Mouse (Mus musculus) MEL (cell line): ENCODE measurements around the gene Olfr420. TPM values are rescaled to one million over a fixed set of nuclear protein-coding genes. Genes with fewer than 3 reads are reported as not detected.

Source experiments
- DNase-seq: peaks from one replicate; pipeline ENCODE4 v3.0.0; 2011; ENCODE audit warnings: low read depth, low spot score
- H3K27ac ChIP-seq: 2 replicates; pipeline ENCODE4 v1.5.1; 2012; ENCODE audit warnings: low read depth, mild to moderate bottlenecking, control low read depth, low read length, moderate library complexity; ENCODE audit not compliant: control insufficient read depth
- H3K27me3 ChIP-seq, 2 experiments: fragments of 150-350 bp in 1 of 2; sonication (generic) in 1 of 2; 2 replicates each; pipeline ENCODE4 v1.6.1; 2012; ENCODE audit warnings: low read length in 2 of 2, mild to moderate bottlenecking in 2 of 2, improper control_type of control experiment in 1 of 2, moderate library complexity in 1 of 2; ENCODE audit not compliant: insufficient read depth in 2 of 2, control insufficient read depth in 1 of 2
- H3K36me3 ChIP-seq, 2 experiments: 2 replicates each; pipeline ENCODE4 v1.6.1; 2012 to 2014; ENCODE audit warnings: low read length in 2 of 2, improper control_type of control experiment in 1 of 2, inconsistent platforms in 1 of 2, mild to moderate bottlenecking in 1 of 2; ENCODE audit not compliant: insufficient read depth in 2 of 2, control insufficient read depth in 1 of 2
- H3K4me1 ChIP-seq, 2 experiments: fragments of 150-350 bp in 1 of 2; sonication (generic) in 1 of 2; 2 replicates each; pipeline ENCODE4 v1.6.1; 2012; ENCODE audit warnings: low read length in 2 of 2, improper control_type of control experiment in 1 of 2, mild to moderate bottlenecking in 1 of 2; ENCODE audit not compliant: insufficient read depth in 2 of 2, control insufficient read depth in 1 of 2
- H3K4me3 ChIP-seq, 2 experiments: fragments of 150-350 bp in 1 of 2; sonication (generic) in 1 of 2; 2 replicates each; pipeline ENCODE4 v1.5.1; 2012; ENCODE audit warnings: low read depth in 2 of 2, low read length in 2 of 2, mild to moderate bottlenecking in 2 of 2, moderate library complexity in 2 of 2, control low read depth in 1 of 2, improper control_type of control experiment in 1 of 2; ENCODE audit not compliant: control insufficient read depth in 1 of 2, insufficient read depth in 1 of 2
- H3K79me2 ChIP-seq: 2 replicates; pipeline ENCODE4 v1.6.1; 2012; ENCODE audit warnings: mild to moderate bottlenecking, low read length, moderate library complexity; ENCODE audit not compliant: control insufficient read depth, poor library complexity, insufficient read depth
- H3K9ac ChIP-seq: 2 replicates; pipeline ENCODE4 v1.6.1; 2012; ENCODE audit warnings: low read depth, mild to moderate bottlenecking, control low read depth, low read length, moderate library complexity; ENCODE audit not compliant: control insufficient read depth, poor library complexity, severe bottlenecking
- H3K9me3 ChIP-seq: fragments of 150-350 bp; sonication (generic); replicated peaks from 2 replicates; pipeline ENCODE4 v1.6.1; 2012; ENCODE audit warnings: mild to moderate bottlenecking, low read length, improper control_type of control experiment, moderate library complexity; ENCODE audit not compliant: insufficient read depth
- CTCF ChIP-seq, 3 experiments: IDR thresholded peaks in 2 of 3; conservative IDR thresholded peaks in 1 of 3; 2 replicates each; pipeline ENCODE4 v1.5.1; 2011 to 2012; ENCODE audit warnings: low read length in 3 of 3, low read depth in 2 of 3, mild to moderate bottlenecking in 2 of 3, improper control_type of control experiment in 1 of 3, inconsistent platforms in 1 of 3, mixed read lengths in 1 of 3, moderate library complexity in 1 of 3; ENCODE audit not compliant: control insufficient read depth in 1 of 3, insufficient read depth in 1 of 3, poor library complexity in 1 of 3, severe bottlenecking in 1 of 3
- EP300 ChIP-seq, 2 experiments: IDR thresholded peaks; 2 replicates each; pipeline ENCODE4 v1.6.1; 2011; ENCODE audit warnings: improper control_type of control experiment in 2 of 2, low read length in 2 of 2, low read depth in 1 of 2, mild to moderate bottlenecking in 1 of 2
- ETS1 ChIP-seq: IDR thresholded peaks from 2 replicates; pipeline ENCODE4 v1.6.1; 2012; ENCODE audit warnings: low read depth, mild to moderate bottlenecking, inconsistent platforms, low read length, improper control_type of control experiment, moderate library complexity
- GABPA ChIP-seq: IDR thresholded peaks from 2 replicates; pipeline ENCODE4 v1.6.1; 2012; ENCODE audit warnings: low read depth, mild to moderate bottlenecking, inconsistent platforms, low read length, improper control_type of control experiment, moderate library complexity
- GATA1 ChIP-seq: IDR thresholded peaks from 2 replicates; pipeline ENCODE4 v1.6.1; 2011; ENCODE audit warnings: low read depth, low read length, improper control_type of control experiment
- MAZ ChIP-seq: IDR thresholded peaks from 2 replicates; pipeline ENCODE4 v1.6.1; 2012; ENCODE audit warnings: low read depth, mild to moderate bottlenecking, inconsistent platforms, low read length, improper control_type of control experiment
- MXI1 ChIP-seq: IDR thresholded peaks from 2 replicates; pipeline ENCODE4 v1.6.1; 2011; ENCODE audit warnings: mild to moderate bottlenecking, low read depth, low read length, improper control_type of control experiment
- MYC ChIP-seq: IDR thresholded peaks from 2 replicates; pipeline ENCODE4 v1.6.1; 2011; ENCODE audit warnings: low read depth, mild to moderate bottlenecking, low read length, improper control_type of control experiment, moderate library complexity
- POLR2A ChIP-seq, 2 experiments: IDR thresholded peaks; 2 replicates each; pipeline ENCODE4 v1.6.1; 2011 to 2012; ENCODE audit warnings: low read length in 2 of 2, mild to moderate bottlenecking in 2 of 2, control low read depth in 1 of 2, improper control_type of control experiment in 1 of 2, low read depth in 1 of 2, moderate library complexity in 1 of 2; ENCODE audit not compliant: control insufficient read depth in 1 of 2, insufficient read depth in 1 of 2, poor library complexity in 1 of 2
- POLR2AphosphoS2 ChIP-seq: IDR thresholded peaks from 2 replicates; pipeline ENCODE4 v1.6.1; 2011; ENCODE audit warnings: low read length, improper control_type of control experiment
- POLR2AphosphoS5 ChIP-seq: IDR thresholded peaks from 2 replicates; pipeline ENCODE4 v1.6.1; 2012; ENCODE audit warnings: low read depth, borderline replicate concordance, mild to moderate bottlenecking, inconsistent platforms, low read length, moderate library complexity, mixed read lengths
- RCOR1 ChIP-seq: IDR thresholded peaks from 2 replicates; pipeline ENCODE4 v1.6.1; 2012; ENCODE audit warnings: low read depth, mild to moderate bottlenecking, inconsistent platforms, low read length, improper control_type of control experiment
- SIN3A ChIP-seq: IDR thresholded peaks from 2 replicates; pipeline ENCODE4 v1.6.1; 2012; ENCODE audit warnings: low read length, improper control_type of control experiment, inconsistent platforms
- TAL1 ChIP-seq: IDR thresholded peaks from 2 replicates; pipeline ENCODE4 v1.6.1; 2012; ENCODE audit warnings: mild to moderate bottlenecking, inconsistent platforms, low read length, moderate library complexity, mixed read lengths
- TCF12 ChIP-seq: IDR thresholded peaks from 2 replicates; pipeline ENCODE4 v1.6.1; 2014; ENCODE audit warnings: low read depth, mild to moderate bottlenecking, inconsistent platforms, low read length, improper control_type of control experiment, moderate library complexity
- USF1 ChIP-seq: IDR thresholded peaks from 2 replicates; pipeline ENCODE4 v1.6.1; 2014; ENCODE audit warnings: low read depth, mild to moderate bottlenecking, inconsistent platforms, low read length, improper control_type of control experiment, moderate library complexity
- ZC3H11A ChIP-seq: IDR thresholded peaks from 2 replicates; pipeline ENCODE4 v1.6.1; 2012; ENCODE audit warnings: low read depth, mild to moderate bottlenecking, inconsistent platforms, low read length, improper control_type of control experiment
- ZKSCAN1 ChIP-seq: IDR thresholded peaks from 2 replicates; pipeline ENCODE4 v1.6.1; 2012; ENCODE audit warnings: low read depth, mild to moderate bottlenecking, inconsistent platforms, low read length, improper control_type of control experiment, moderate library complexity
- ZMIZ1 ChIP-seq: IDR thresholded peaks from 2 replicates; pipeline ENCODE4 v1.6.1; 2012; ENCODE audit warnings: low read depth, mild to moderate bottlenecking, inconsistent platforms, low read length, improper control_type of control experiment, moderate library complexity
- ZNF384 ChIP-seq: IDR thresholded peaks from 2 replicates; pipeline ENCODE4 v1.6.1; 2012; ENCODE audit warnings: low read depth, mild to moderate bottlenecking, inconsistent platforms, low read length, improper control_type of control experiment
- polyA plus RNA-seq, 2 experiments: library from polyadenylated mRNA; stranded (reverse) in 1 of 2; unstranded in 1 of 2; fragments of >175 nt in 1 of 2; fragments of >200 nt in 1 of 2; gene quantifications; 2 replicates each; pipeline versions ENCODE4 v1.2.1 to v1.2.4; 2012; ENCODE audit warnings: low replicate concordance in 2 of 2, low read depth in 1 of 2; ENCODE audit not compliant: insufficient read length in 2 of 2, insufficient read depth in 1 of 2, missing spikeins in 1 of 2
- total RNA-seq: library from RNA; depleted of rRNA; stranded (reverse); fragments of 300-350 nt; gene quantifications from 2 replicates; pipeline ENCODE4 v1.2.3, GENCODE M21; 2012

Olfr420 gene
- total and polyA plus RNA-seq, 3 experiments = not detected

- no peak overlapping the region for H3K27ac ChIP-seq
- no peaks in the 10 kb centered on the region for H3K79me2 ChIP-seq
- H3K27me3 ChIP-seq = no peaks in the 10 kb centered on the region; a peak in 1 of 4 replicates
- no peak overlapping the region for H3K4me3 ChIP-seq
- H3K9ac ChIP-seq = no peak overlapping the region
- no peak for DNase-seq
- TF ChIP-seq MAZ = no peak
- no peak for TF ChIP-seq TCF12
- no peak for TF ChIP-seq MXI1
- TF ChIP-seq GABPA = no peak
- TF ChIP-seq GATA1 = no peak
- TF ChIP-seq ZMIZ1 = no peak
- TF ChIP-seq ZC3H11A = no peak
- TF ChIP-seq POLR2AphosphoS2 = no peak
- TF ChIP-seq POLR2AphosphoS5 = no peak
- TF ChIP-seq MYC = no peak
- TF ChIP-seq, all 39 proteins: peak for 0
- Histone ChIP-seq H3K4me1 (peaks cover 0 to 7% of the 10 kb centered on the region in 2 experiments; a peak in 1 of 4 replicates), H3K9me3 (no peaks in the 10 kb centered on the region), H3K36me3 (no peaks in the 10 kb centered on the region; a peak in 1 of 4 replicates)
Observed at GRCm38 (mm10) chr1:174158512-174158911, 3.1 kb downstream of the Olfr420 start.

GRCm38 (mm10) chr1:174159095-174159494, 3.7 kb downstream of the Olfr420 start:
- H3K4me3 ChIP-seq = no peak overlapping the region
- H3K27ac ChIP-seq = no peak overlapping the region
- no peaks in the 10 kb centered on the region; a peak in 1 of 4 replicates for H3K27me3 ChIP-seq
- H3K4me1 ChIP-seq = peaks cover 0 to 7% of the 10 kb centered on the region in 2 experiments; a peak in 1 of 4 replicates
- H3K79me2 ChIP-seq = no peaks in the 10 kb centered on the region
- H3K36me3 ChIP-seq = no peaks in the 10 kb centered on the region; a peak in 1 of 4 replicates
- H3K9me3 ChIP-seq = no peaks in the 10 kb centered on the region
- H3K9ac ChIP-seq = no peak overlapping the region
- TF ChIP-seq EP300 (IDR thresholded peaks at IDR 0.05; ENCODE audit: low read depth in 1 of 2, low read length in 2 of 2) = peak; percentile 77 to 85
- peak; percentile 68 for TF ChIP-seq TAL1
- no peak for TF ChIP-seq ZNF384
- no peak for TF ChIP-seq POLR2A (IDR thresholded peaks at IDR 0.05; ENCODE audit: control insufficient read depth in 1 of 2, insufficient read depth in 1 of 2, low read depth in 1 of 2, low read length in 2 of 2, poor library complexity in 1 of 2)
- TF ChIP-seq ZKSCAN1 = no peak
- peak; percentile 90 for TF ChIP-seq RCOR1
- no peak for TF ChIP-seq ZMIZ1
- TF ChIP-seq USF1 = no peak
- TF ChIP-seq TCF12 = peak; percentile 90
- TF ChIP-seq ETS1 = peak; percentile 78
- no peak for TF ChIP-seq SIN3A
- TF ChIP-seq CTCF (IDR thresholded peaks at IDR 0.05 in 2 of 3, conservative IDR thresholded peaks at IDR 0.05 in 1 of 3; ENCODE audit: control insufficient read depth in 1 of 3, insufficient read depth in 1 of 3, low read depth in 2 of 3, low read length in 3 of 3, poor library complexity in 1 of 3, severe bottlenecking in 1 of 3) = no peak
- peak; percentile 83 for TF ChIP-seq GATA1
- DNase-seq = peak; percentile 27
